Mouse (Mus musculus): ENCODE results near the gene Bmf. TPM values are rescaled to one million over a fixed set of nuclear protein-coding genes. Genes with fewer than 3 reads are reported as not detected.
A peak's percentile ranks its signal among the peaks of the same experiment; 100 is the strongest.

The Bmf gene
- polyA plus RNA-seq, 1 experiment, result 0.88 TPM

DNA sequence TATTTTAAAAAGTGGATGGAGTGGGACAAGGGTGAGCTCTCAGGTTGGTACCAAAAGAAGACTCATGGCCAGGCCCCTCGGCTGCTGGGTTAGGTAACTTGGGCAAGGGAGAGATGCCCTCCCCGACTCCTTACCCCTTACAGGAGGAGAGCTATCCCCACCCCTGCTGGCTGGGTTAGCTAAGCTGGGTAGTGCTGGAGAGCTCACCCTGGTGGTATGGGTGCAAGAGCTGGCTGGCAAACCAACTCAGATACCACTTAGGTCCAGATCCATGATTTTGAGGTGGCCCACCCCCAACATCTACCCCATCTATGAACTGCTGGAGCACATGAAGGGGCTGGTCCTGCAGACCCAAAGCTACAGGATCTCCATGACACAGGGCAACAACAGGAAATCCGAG is 24.7 kb downstream of the Bmf start:
- Histone ChIP-seq H3K4me1 (ENCODE audit: control insufficient read depth, insufficient read depth, low read length) (peaks cover 3% of the 10 kb centered on the region; the same call in 1 of the 2 replicates), H3K27me3 (ENCODE audit: control insufficient read depth, insufficient read depth, low read length) (no peaks in the 10 kb centered on the region), H3K27ac (ENCODE audit: control insufficient read depth, insufficient read depth, low read depth, low read length) (no peak overlapping the region), H3K36me3 (ENCODE audit: control insufficient read depth, insufficient read depth, low read length) (no peaks in the 10 kb centered on the region), H3K4me3 (ENCODE audit: control insufficient read depth, low read depth, low read length) (no peak overlapping the region)
- TF ChIP-seq CTCF (IDR thresholded peaks at IDR 0.05; ENCODE audit: control insufficient read depth, insufficient read depth, insufficient replicate concordance, low read depth, low read length), result no peak
- no peak for TF ChIP-seq POLR2A (IDR thresholded peaks at IDR 0.05; ENCODE audit: control insufficient read depth, low read depth, low read length)

- H3K4me1 ChIP-seq (ENCODE audit: control insufficient read depth, insufficient read depth, low read length), result peaks cover 3% of the 10 kb centered on the region; the same call in 1 of the 2 replicates
- no peaks in the 10 kb centered on the region for H3K36me3 ChIP-seq (ENCODE audit: control insufficient read depth, insufficient read depth, low read length)
- TF ChIP-seq POLR2A (IDR thresholded peaks at IDR 0.05; ENCODE audit: control insufficient read depth, low read depth, low read length) (no peak), CTCF (IDR thresholded peaks at IDR 0.05; ENCODE audit: control insufficient read depth, insufficient read depth, insufficient replicate concordance, low read depth, low read length) (no peak)
- no peak overlapping the region for H3K27ac ChIP-seq (ENCODE audit: control insufficient read depth, insufficient read depth, low read depth, low read length)
- H3K4me3 ChIP-seq (ENCODE audit: control insufficient read depth, low read depth, low read length), result no peak overlapping the region
- H3K27me3 ChIP-seq (ENCODE audit: control insufficient read depth, insufficient read depth, low read length), result no peaks in the 10 kb centered on the region
These were observed 26.2 kb downstream of the Bmf start for GRCm38 (mm10) chr2:118523163-118523730.

DNA sequence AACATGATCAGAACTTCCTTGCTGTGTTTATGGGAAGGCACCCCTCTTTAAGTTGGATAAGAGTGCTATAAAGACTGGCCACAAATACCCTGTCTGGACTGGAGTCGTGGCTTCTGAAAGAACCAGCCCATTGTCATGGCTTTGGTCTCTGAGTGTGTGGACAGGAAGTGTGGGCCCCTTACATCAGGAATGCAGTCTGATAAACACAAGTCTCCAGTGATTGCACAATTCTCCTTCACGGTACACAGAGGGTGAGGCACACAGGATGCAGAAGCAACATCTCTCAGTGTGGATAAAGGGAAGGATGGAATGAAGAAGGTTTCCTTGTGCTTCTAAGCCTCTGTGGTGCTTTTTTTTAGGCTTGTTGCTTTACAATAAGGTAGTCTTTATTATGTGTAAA is 27.2 kb downstream of the Bmf start:
- Histone ChIP-seq H3K4me1 (ENCODE audit: control insufficient read depth, insufficient read depth, low read length) (peaks cover 3% of the 10 kb centered on the region; the same call in 1 of the 2 replicates), H3K27me3 (ENCODE audit: control insufficient read depth, insufficient read depth, low read length) (no peaks in the 10 kb centered on the region), H3K27ac (ENCODE audit: control insufficient read depth, insufficient read depth, low read depth, low read length) (no peak overlapping the region), H3K36me3 (ENCODE audit: control insufficient read depth, insufficient read depth, low read length) (no peaks in the 10 kb centered on the region), H3K4me3 (ENCODE audit: control insufficient read depth, low read depth, low read length) (no peak overlapping the region)
- TF ChIP-seq CTCF (IDR thresholded peaks at IDR 0.05; ENCODE audit: control insufficient read depth, insufficient read depth, insufficient replicate concordance, low read depth, low read length) (no peak), POLR2A (IDR thresholded peaks at IDR 0.05; ENCODE audit: control insufficient read depth, low read depth, low read length) (no peak)

DNA sequence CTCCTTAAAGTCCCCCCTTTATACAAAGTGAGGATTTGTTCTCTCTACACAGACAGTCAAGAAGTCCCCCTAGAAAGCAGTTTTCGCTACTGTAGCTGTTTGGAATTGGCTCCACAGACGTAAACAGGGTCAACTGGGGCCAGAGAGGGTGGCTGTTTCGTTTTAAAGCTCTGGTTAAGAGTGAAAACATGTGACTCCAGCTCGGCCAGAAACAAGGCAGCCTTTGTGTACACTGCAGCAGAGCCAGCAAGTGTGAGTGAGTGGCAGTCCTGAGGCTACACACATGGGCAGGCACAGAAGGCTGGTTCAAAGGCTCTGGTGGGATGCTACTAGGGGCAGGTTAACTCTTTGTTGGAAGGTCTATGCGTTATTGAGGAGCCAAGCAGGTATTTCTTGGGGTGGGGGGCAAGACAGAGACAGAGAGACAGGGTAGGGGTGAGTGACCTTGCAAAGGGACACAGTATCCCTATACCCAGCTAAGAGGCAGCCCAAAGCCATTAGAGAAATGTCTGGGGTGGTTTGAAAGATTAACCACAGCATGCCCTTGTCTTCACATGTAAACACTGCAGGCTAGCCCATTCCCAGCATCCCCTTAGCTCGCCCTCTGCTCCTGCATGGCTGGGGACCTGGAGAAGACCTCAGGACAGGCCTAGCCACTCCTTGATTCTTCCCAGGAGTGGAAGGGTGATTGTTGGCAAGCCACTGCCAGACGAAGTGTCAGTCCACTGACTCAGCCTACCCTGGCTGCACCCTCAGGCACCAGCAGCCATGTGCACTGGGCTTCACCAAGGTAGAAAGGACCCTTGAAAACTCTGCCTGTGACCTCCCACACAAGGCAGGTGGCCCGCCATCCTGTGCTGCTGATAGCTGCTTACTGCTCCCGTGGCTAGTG is 29.2 kb downstream of the Bmf start:
- Histone ChIP-seq H3K36me3 (ENCODE audit: control insufficient read depth, insufficient read depth, low read length) (no peaks in the 10 kb centered on the region), H3K4me3 (ENCODE audit: control insufficient read depth, low read depth, low read length) (no peak overlapping the region), H3K27ac (ENCODE audit: control insufficient read depth, insufficient read depth, low read depth, low read length) (peak overlapping the region; percentile 1; the same call in 1 of the 2 replicates), H3K4me1 (ENCODE audit: control insufficient read depth, insufficient read depth, low read length) (peaks cover 3% of the 10 kb centered on the region; the same call in 1 of the 2 replicates), H3K27me3 (ENCODE audit: control insufficient read depth, insufficient read depth, low read length) (no peaks in the 10 kb centered on the region)
- TF ChIP-seq POLR2A (IDR thresholded peaks at IDR 0.05; ENCODE audit: control insufficient read depth, low read depth, low read length) (no peak), CTCF (IDR thresholded peaks at IDR 0.05; ENCODE audit: control insufficient read depth, insufficient read depth, insufficient replicate concordance, low read depth, low read length) (no peak)

DNA sequence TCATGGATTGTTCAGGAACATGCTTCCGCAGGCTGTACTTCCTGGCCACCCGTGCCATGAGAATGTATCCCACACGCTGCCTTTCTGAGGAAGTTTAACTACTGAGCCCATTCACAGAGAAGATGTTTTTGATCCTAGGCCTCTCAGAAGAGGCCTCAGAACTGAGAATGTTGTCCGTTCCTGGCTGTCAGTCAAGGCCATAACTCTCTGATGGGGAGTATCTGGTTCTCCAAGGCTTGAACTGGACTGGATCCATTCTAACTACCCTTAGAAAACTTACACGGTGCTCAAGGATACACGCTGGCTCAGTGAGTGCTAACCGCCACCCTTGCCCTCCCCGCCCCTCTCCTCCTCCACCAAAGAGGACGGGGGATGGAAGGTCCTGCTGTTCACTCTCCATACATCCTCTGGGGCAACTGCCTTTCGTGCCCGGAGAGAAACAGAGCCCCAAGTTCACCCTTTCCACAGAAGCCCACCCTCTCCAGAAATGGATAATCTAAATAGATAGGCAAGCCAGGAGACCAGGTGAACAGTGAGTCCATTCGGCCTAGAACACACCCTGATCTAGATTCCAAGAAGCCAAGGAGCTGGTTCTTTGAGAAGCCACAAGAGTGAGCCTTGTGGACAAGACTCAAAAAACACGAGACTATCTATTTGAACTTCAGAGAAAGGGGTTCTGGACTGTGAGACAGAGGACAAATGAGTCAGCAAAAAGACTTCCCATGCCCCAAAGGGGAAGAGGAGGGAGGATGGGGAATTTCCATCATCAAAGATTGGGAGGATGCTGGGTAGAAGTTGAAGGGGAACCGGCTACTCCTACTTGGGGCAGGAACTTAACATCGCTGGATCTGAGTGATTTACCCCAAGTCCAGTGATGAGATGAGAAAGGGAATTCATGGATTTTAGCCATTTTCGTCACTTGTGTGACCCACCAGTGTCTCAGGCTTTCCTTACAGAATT is 36.8 kb downstream of the Bmf start:
- Histone ChIP-seq H3K27me3 (ENCODE audit: control insufficient read depth, insufficient read depth, low read length) (no peaks in the 10 kb centered on the region), H3K4me3 (ENCODE audit: control insufficient read depth, low read depth, low read length) (no peak overlapping the region), H3K27ac (ENCODE audit: control insufficient read depth, insufficient read depth, low read depth, low read length) (peak overlapping the region; percentile 37; the same call in 1 of the 2 replicates), H3K4me1 (ENCODE audit: control insufficient read depth, insufficient read depth, low read length) (peaks cover 7% of the 10 kb centered on the region), H3K36me3 (ENCODE audit: control insufficient read depth, insufficient read depth, low read length) (no peaks in the 10 kb centered on the region)
- TF ChIP-seq CTCF (IDR thresholded peaks at IDR 0.05; ENCODE audit: control insufficient read depth, insufficient read depth, insufficient replicate concordance, low read depth, low read length), result no peak
- no peak for TF ChIP-seq POLR2A (IDR thresholded peaks at IDR 0.05; ENCODE audit: control insufficient read depth, low read depth, low read length)

- Histone ChIP-seq H3K27ac (ENCODE audit: control insufficient read depth, insufficient read depth, low read depth, low read length) (peak overlapping the region; percentile 37; the same call in 1 of the 2 replicates), H3K27me3 (ENCODE audit: control insufficient read depth, insufficient read depth, low read length) (no peaks in the 10 kb centered on the region), H3K4me1 (ENCODE audit: control insufficient read depth, insufficient read depth, low read length) (peaks cover 7% of the 10 kb centered on the region), H3K36me3 (ENCODE audit: control insufficient read depth, insufficient read depth, low read length) (no peaks in the 10 kb centered on the region), H3K4me3 (ENCODE audit: control insufficient read depth, low read depth, low read length) (no peak overlapping the region)
- no peak for TF ChIP-seq POLR2A (IDR thresholded peaks at IDR 0.05; ENCODE audit: control insufficient read depth, low read depth, low read length)
- no peak for TF ChIP-seq CTCF (IDR thresholded peaks at IDR 0.05; ENCODE audit: control insufficient read depth, insufficient read depth, insufficient replicate concordance, low read depth, low read length)
These were observed 37.6 kb downstream of the Bmf start for GRCm38 (mm10) chr2:118511779-118512417.
